Mouse (Mus musculus) neural tube, embryonic 15.5 days (tissue): ENCODE results near the gene Gnpnat1. TPM values are rescaled to one million over a fixed set of nuclear protein-coding genes. Genes with fewer than 3 reads are reported as not detected.

Source experiments
- ATAC-seq: fragments of 200-750 bp; cut with Nextera tagmentation; 2 replicates; pipeline ENCODE4 v1.8.0; 2017; ENCODE audit warnings: mild to moderate bottlenecking, moderate TSS enrichment, moderate library complexity; ENCODE audit not compliant: low FRiP score
- H3K27ac ChIP-seq: fragments of 300-500 bp; sonication (generic); replicated peaks from 2 replicates; pipeline ENCODE4 v1.5.1; 2015; ENCODE audit warnings: mild to moderate bottlenecking, inconsistent platforms
- H3K27me3 ChIP-seq: fragments of 300-500 bp; sonication (generic); replicated peaks from 2 replicates; pipeline ENCODE4 v1.6.1; 2015; ENCODE audit warnings: inconsistent platforms
- H3K36me3 ChIP-seq: fragments of 300-500 bp; sonication (generic); 2 replicates; pipeline ENCODE4 v1.6.1; 2015; ENCODE audit warnings: inconsistent platforms
- H3K4me1 ChIP-seq: fragments of 300-500 bp; sonication (generic); 2 replicates; pipeline ENCODE4 v1.6.1; 2015; ENCODE audit warnings: inconsistent platforms
- H3K4me2 ChIP-seq: fragments of 300-500 bp; sonication (generic); 2 replicates; pipeline ENCODE4 v1.6.1; 2015; ENCODE audit warnings: inconsistent platforms, mild to moderate bottlenecking, moderate library complexity
- H3K4me3 ChIP-seq: fragments of 300-500 bp; sonication (generic); replicated peaks from 2 replicates; pipeline ENCODE4 v1.5.1; 2015; ENCODE audit warnings: mild to moderate bottlenecking, inconsistent platforms
- H3K9ac ChIP-seq: fragments of 300-500 bp; sonication (generic); replicated peaks from 2 replicates; pipeline ENCODE4 v1.6.1; 2015; ENCODE audit warnings: mild to moderate bottlenecking, inconsistent platforms
- H3K9me3 ChIP-seq: fragments of 300-500 bp; sonication (generic); replicated peaks from 2 replicates; pipeline ENCODE4 v1.6.1; 2016; ENCODE audit warnings: inconsistent platforms
- WGBS: fragments of 180-500 bp; shearing (Covaris S2); methylation state at CpG from one replicate; pipeline ENCODE4 v1.1.7; 2015; ENCODE audit warnings: mixed read lengths; 5-methylcytosine and 5-hydroxymethylcytosine counted together
- microRNA-seq: library from miRNA; unstranded; fragments of <30 nt; microRNA quantifications from one replicate; pipeline ENCODE4, GENCODE M21; 2017
- polyA plus RNA-seq: library from polyadenylated mRNA; unstranded; fragments of >200 nt; fragmentation: Nextera tagmentation; extraction: Ambion mirVana; gene quantifications from 2 replicates; pipeline ENCODE4 v1.2.1, GENCODE M21; 2015

The Gnpnat1 gene
- polyA plus RNA-seq, 1 experiment from 2014 or later: 29.4 TPM

GRCm38 (mm10) chr14:45329589-45330181 is 75.0 kb downstream of the Gnpnat1 start, which contains the start of gene Psmc6:
TSS of gene Psmc6 (plus strand) at chr14:45329788.
- Histone ChIP-seq H3K4me1 (peaks cover 16% of the 10 kb centered on the region), H3K9ac (peak within 1 kb of the TSS; percentile 88), H3K27ac (peak within 1 kb of the TSS; percentile 85), H3K27me3 (no peaks in the 10 kb centered on the region), H3K4me2 (peak within 1 kb of the TSS; percentile 67), H3K4me3 (peak within 1 kb of the TSS; percentile 93), H3K36me3 (peaks cover 17% of the 10 kb centered on the region), H3K9me3 (no peaks in the 10 kb centered on the region)
- under 1% methylated on average over 41 of the region's 44 CpGs for WGBS
- ATAC-seq: peak; percentile 98

GRCm38 (mm10) chr14:45329018-45329588 is 75.6 kb downstream of the Gnpnat1 start:
- Histone ChIP-seq H3K4me1 (peaks cover 16% of the 10 kb centered on the region), H3K4me2 (peak overlapping the region; percentile 67), H3K4me3 (peak overlapping the region; percentile 93), H3K27ac (peak overlapping the region; percentile 77), H3K27me3 (no peaks in the 10 kb centered on the region), H3K9me3 (no peaks in the 10 kb centered on the region), H3K9ac (peak overlapping the region; percentile 44), H3K36me3 (peaks cover 15% of the 10 kb centered on the region)
- 11% methylated on average over 8 of the region's 8 CpGs for WGBS
- ATAC-seq: peak; percentile 52

- Histone ChIP-seq H3K27ac (no peak overlapping the region), H3K4me2 (no peak overlapping the region), H3K4me3 (no peak overlapping the region), H3K4me1 (peaks cover 16% of the 10 kb centered on the region), H3K9me3 (no peaks in the 10 kb centered on the region), H3K36me3 (peaks cover 11% of the 10 kb centered on the region), H3K9ac (no peak overlapping the region), H3K27me3 (no peaks in the 10 kb centered on the region)
- no peak for ATAC-seq
- WGBS: 94% methylated on average over 4 of the region's 4 CpGs
Measured at GRCm38 (mm10) chr14:45328072-45328713, 76.5 kb downstream of the Gnpnat1 start.

Small RNA genes within 50 kb of the gene (microRNA-seq; reads per million reads assigned to microRNA genes)
- not detected for gene Gm25353

Other genes with a start within 250 kb of the Gnpnat1 start
- gene Gpr137c, start 185.2 kb downstream of the Gnpnat1 start, polyA plus RNA-seq: 11.7 and 12.9 TPM in 2 replicates
- gene Txndc16, start 184.6 kb downstream of the Gnpnat1 start, polyA plus RNA-seq: 32.6 and 36.2 TPM in 2 replicates
- 19.8 and 20.1 TPM in 2 replicates for gene Ero1l, start 86.1 kb downstream of the Gnpnat1 start, polyA plus RNA-seq
- gene Psmc6, start 75.1 kb downstream of the Gnpnat1 start, polyA plus RNA-seq: 148 and 153 TPM in 2 replicates
- gene Styx, start 53.8 kb downstream of the Gnpnat1 start, polyA plus RNA-seq: 68.0 and 68.8 TPM in 2 replicates
- gene Fermt2, start 125.2 kb upstream of the Gnpnat1 start, polyA plus RNA-seq: 78.7 and 103 TPM in 2 replicates